Mouse (Mus musculus) gastrocnemius, adult 18-20 months (tissue): ENCODE measurements around the gene Ddx58. TPM values are rescaled to one million over a fixed set of nuclear protein-coding genes. Genes with fewer than 3 reads are reported as not detected.

Experiments
- DNase-seq: peaks from one replicate; pipeline ENCODE4 v3.0.0; 2021; ENCODE audit warnings: low spot score
- total RNA-seq, 2 experiments: library from RNA; stranded (reverse); gene quantifications; 2 replicates each; pipeline ENCODE4 v1.2.3; 2021

The Ddx58 gene
- total RNA-seq, 2 experiments from 2014 or later: 1.6 to 2.8 TPM

GRCm38 (mm10) chr4:40234256-40234655, 5.4 kb downstream of the Ddx58 start:
- no peak for DNase-seq

GRCm38 (mm10) chr4:40233062-40233664, 6.5 kb downstream of the Ddx58 start:
- DNase-seq: no peak

GRCm38 (mm10) chr4:40229723-40230122, 9.9 kb downstream of the Ddx58 start:
- no peak for DNase-seq

- no peak for DNase-seq
Observed at GRCm38 (mm10) chr4:40227886-40228285, 11.7 kb downstream of the Ddx58 start.

GRCm38 (mm10) chr4:40227131-40227530, 12.5 kb downstream of the Ddx58 start:
- DNase-seq: no peak

GRCm38 (mm10) chr4:40226095-40226494, 13.5 kb downstream of the Ddx58 start:
- no peak for DNase-seq

- DNase-seq: no peak
Observed at GRCm38 (mm10) chr4:40221876-40222585, 17.6 kb downstream of the Ddx58 start.

- no peak for DNase-seq
Observed at GRCm38 (mm10) chr4:40221004-40221760, 18.4 kb downstream of the Ddx58 start.

- no peak for DNase-seq
Observed at GRCm38 (mm10) chr4:40220437-40220836, 19.2 kb downstream of the Ddx58 start.

GRCm38 (mm10) chr4:40218382-40218781, 21.2 kb downstream of the Ddx58 start:
- no peak for DNase-seq

GRCm38 (mm10) chr4:40217910-40218309, 21.7 kb downstream of the Ddx58 start:
- DNase-seq: no peak

GRCm38 (mm10) chr4:40212177-40212576, 27.5 kb downstream of the Ddx58 start:
- DNase-seq: no peak

- DNase-seq: no peak
Observed at GRCm38 (mm10) chr4:40207701-40208100, 31.9 kb downstream of the Ddx58 start.

GRCm38 (mm10) chr4:40205231-40205903, 34.3 kb downstream of the Ddx58 start:
- no peak for DNase-seq

GRCm38 (mm10) chr4:40204374-40204773, 35.3 kb downstream of the Ddx58 start:
- no peak for DNase-seq

- DNase-seq: no peak
Observed at GRCm38 (mm10) chr4:40202205-40202604, 37.4 kb downstream of the Ddx58 start.

- no peak for DNase-seq
Observed at GRCm38 (mm10) chr4:40195336-40195735, 44.3 kb downstream of the Ddx58 start.

- DNase-seq: no peak
Observed at GRCm38 (mm10) chr4:40193461-40193860, 46.2 kb downstream of the Ddx58 start.

GRCm38 (mm10) chr4:40192246-40192645, 47.4 kb downstream of the Ddx58 start:
- DNase-seq: no peak

GRCm38 (mm10) chr4:40187956-40188355, 51.7 kb downstream of the Ddx58 start:
- no peak for DNase-seq

GRCm38 (mm10) chr4:40184470-40184869, 55.2 kb downstream of the Ddx58 start:
- no peak for DNase-seq

GRCm38 (mm10) chr4:40183781-40184180, 55.8 kb downstream of the Ddx58 start:
- no peak for DNase-seq
